Mouse (Mus musculus) liver, embryonic 13.5 days (tissue): ENCODE results near the gene Snx9. TPM values are rescaled to one million over a fixed set of nuclear protein-coding genes. Genes with fewer than 3 reads are reported as not detected.

Source experiments
- ATAC-seq: fragments of 200-750 bp; cut with Nextera tagmentation; 2 replicates; pipeline ENCODE4 v1.8.0; 2017; ENCODE audit warnings: low read depth, mild to moderate bottlenecking, moderate number of reproducible peaks, moderate library complexity
- DNase-seq: peaks from one replicate; pipeline ENCODE4 v3.0.0; 2022
- H3K27ac ChIP-seq: fragments of 300-500 bp; sonication (generic); 2 replicates; pipeline ENCODE4 v1.5.1; 2015; ENCODE audit warnings: moderate library complexity, mild to moderate bottlenecking, inconsistent platforms
- H3K27me3 ChIP-seq: fragments of 300-500 bp; sonication (generic); 2 replicates; pipeline ENCODE4 v1.6.1; 2015; ENCODE audit warnings: mild to moderate bottlenecking, inconsistent platforms
- H3K36me3 ChIP-seq: fragments of 300-500 bp; sonication (generic); 2 replicates; pipeline ENCODE4 v1.6.1; 2015; ENCODE audit warnings: mild to moderate bottlenecking, inconsistent platforms
- H3K4me1 ChIP-seq: fragments of 300-500 bp; sonication (generic); replicated peaks from 2 replicates; pipeline ENCODE4 v1.6.1; 2015; ENCODE audit warnings: inconsistent platforms
- H3K4me2 ChIP-seq: fragments of 300-500 bp; sonication (generic); 2 replicates; pipeline ENCODE4 v1.6.1; 2015; ENCODE audit warnings: inconsistent platforms, mild to moderate bottlenecking, moderate library complexity
- H3K4me3 ChIP-seq: fragments of 300-500 bp; sonication (generic); replicated peaks from 2 replicates; pipeline ENCODE4 v1.5.1; 2015; ENCODE audit warnings: mild to moderate bottlenecking, inconsistent platforms
- H3K9ac ChIP-seq: fragments of 300-500 bp; sonication (generic); 2 replicates; pipeline ENCODE4 v1.6.1; 2015; ENCODE audit warnings: mild to moderate bottlenecking, inconsistent platforms
- H3K9me3 ChIP-seq: fragments of 300-500 bp; sonication (generic); replicated peaks from 2 replicates; pipeline ENCODE4 v1.6.1; 2016; ENCODE audit warnings: inconsistent platforms
- WGBS: fragments of 180-500 bp; shearing (Covaris S2); methylation state at CpG from one replicate; pipeline ENCODE4 v1.1.7; 2015; ENCODE audit not compliant: insufficient replicate concordance; 5-methylcytosine and 5-hydroxymethylcytosine counted together
- polyA plus RNA-seq: library from polyadenylated mRNA; unstranded; fragments of >200 nt; fragmentation: Nextera tagmentation; extraction: Ambion mirVana; gene quantifications from 2 replicates; pipeline ENCODE4 v1.2.1, GENCODE M21; 2015

Gene Snx9
- 12.2 and 14.1 TPM in 2 replicates for polyA plus RNA-seq

DNA sequence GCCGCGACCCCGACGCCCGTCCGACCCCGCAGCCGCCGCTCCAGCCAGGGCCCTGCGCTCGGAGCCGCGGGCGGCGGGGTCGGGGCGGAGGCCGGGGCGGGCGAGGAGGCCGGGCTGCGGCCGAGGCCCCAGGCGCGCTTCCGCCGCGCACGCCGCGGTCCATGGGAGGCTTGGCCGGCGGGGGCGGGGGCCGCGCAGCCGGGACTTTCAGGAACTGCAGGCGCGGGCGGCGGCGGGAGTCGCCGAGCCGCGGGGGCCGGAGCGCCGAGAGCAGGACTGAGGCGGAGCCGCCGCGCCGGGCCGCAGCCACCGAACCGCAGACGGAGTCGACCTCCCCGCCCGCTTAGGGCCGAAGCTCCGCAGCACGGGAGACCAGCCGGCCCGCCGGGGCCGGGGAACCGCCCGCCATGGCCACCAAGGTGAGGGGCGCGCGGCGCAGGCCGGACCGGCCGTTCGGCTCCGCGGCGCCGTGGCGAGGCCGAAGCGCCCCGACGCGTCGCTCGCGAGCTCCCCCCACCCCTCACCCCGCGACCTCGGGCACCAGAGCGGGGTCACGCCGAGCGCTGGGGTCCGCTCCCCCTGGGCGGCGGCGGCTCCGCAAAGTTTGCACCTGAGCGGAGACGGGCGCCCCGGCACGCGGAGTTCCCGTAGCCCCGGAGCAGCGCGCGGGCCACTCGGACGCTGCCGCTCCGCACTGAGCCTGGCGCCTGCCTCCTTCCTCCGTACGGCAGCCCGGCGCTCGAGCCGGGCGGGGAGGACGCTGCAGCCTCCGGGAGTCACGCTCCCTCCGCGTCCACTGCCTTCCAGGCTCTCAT, at the start of gene Snx9:
Gene Snx9 (plus strand): TSS at position 202 of the 815 bp plus-strand sequence.
- Histone ChIP-seq H3K4me3 (peak within 1 kb of the TSS; percentile 82), H3K4me2 (peak within 1 kb of the TSS; percentile 86), H3K27me3 (no peaks in the 10 kb centered on the region), H3K9ac (peak within 1 kb of the TSS; percentile 85), H3K27ac (peak within 1 kb of the TSS; percentile 90), H3K9me3 (no peaks in the 10 kb centered on the region), H3K36me3 (no peaks in the 10 kb centered on the region), H3K4me1 (peaks cover 50% of the 10 kb centered on the region)
- peak; percentile 82 for ATAC-seq
- under 1% methylated on average over 113 of the region's 131 CpGs for WGBS
- peak; percentile 48 for DNase-seq

DNA sequence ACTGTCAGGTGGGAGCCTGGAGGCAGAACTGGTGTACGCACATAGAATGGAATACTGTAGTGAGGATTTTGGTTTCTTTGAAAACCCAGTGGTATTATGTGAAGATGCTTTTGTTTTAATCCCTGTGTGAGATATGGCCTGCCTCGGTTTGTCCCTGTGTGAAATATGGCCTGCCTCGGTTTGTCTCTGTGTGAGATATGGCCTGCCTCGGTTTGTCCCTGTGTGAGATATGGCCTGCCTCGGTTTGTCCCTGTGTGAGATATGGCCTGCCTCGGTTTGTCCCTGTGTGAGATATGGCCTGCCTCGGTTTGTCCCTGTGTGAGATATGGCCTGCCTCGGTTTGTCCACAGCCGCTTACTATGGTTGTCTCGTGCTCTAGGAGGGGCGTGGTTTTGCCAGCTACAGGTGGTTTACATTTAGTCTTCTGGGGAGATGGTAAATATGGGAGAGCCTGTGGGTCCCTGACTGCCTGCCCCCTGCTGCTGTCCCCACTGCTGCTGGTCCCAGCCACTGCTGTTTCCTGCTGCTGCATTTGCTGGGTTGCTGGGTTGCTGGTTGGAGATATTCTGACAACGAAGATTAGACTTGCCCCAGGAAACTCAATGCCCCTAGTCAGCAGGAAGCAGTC, 48.9 kb upstream of the Snx9 start:
- H3K4me3 ChIP-seq = no peak overlapping the region
- no peak overlapping the region for H3K4me2 ChIP-seq
- no peaks in the 10 kb centered on the region for H3K9me3 ChIP-seq
- no peaks in the 10 kb centered on the region for H3K36me3 ChIP-seq
- DNase-seq (no peak), ATAC-seq (no peak)
- peaks cover 47% of the 10 kb centered on the region for H3K4me1 ChIP-seq
- H3K27me3 ChIP-seq = no peaks in the 10 kb centered on the region
- no peak overlapping the region for H3K9ac ChIP-seq
- WGBS = 46% methylated on average over 12 of the region's 12 CpGs
- H3K27ac ChIP-seq = no peak overlapping the region

DNA sequence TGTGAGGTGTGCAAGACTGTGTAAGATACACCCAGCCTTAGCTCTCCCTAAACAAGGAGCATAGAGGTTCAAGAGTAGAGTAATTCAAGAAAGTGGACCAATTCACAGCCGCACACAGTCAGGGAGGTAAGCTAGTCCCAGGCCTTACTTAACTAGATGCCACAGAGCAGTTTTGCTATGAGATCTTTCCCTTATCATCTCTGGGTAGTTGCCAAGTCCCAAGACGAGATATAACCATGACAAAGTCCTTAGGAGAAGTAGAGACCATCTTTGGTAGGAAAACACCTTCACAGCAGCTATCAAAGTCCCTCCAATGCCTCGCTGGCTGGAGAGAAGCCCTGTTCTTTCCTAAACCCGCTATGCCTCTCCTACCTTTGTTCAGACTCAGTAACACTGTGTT, 47.5 kb upstream of the Snx9 start:
- Histone ChIP-seq H3K9ac (no peak overlapping the region), H3K36me3 (no peaks in the 10 kb centered on the region), H3K4me2 (no peak overlapping the region), H3K4me3 (no peak overlapping the region), H3K4me1 (peaks cover 60% of the 10 kb centered on the region), H3K27ac (peak overlapping the region; percentile 47; the same call in 1 of the 2 replicates), H3K9me3 (no peaks in the 10 kb centered on the region), H3K27me3 (no peaks in the 10 kb centered on the region)
- 52% methylated on average over 4 of the region's 4 CpGs for WGBS
- DNase-seq (no peak), ATAC-seq (no peak)

DNA sequence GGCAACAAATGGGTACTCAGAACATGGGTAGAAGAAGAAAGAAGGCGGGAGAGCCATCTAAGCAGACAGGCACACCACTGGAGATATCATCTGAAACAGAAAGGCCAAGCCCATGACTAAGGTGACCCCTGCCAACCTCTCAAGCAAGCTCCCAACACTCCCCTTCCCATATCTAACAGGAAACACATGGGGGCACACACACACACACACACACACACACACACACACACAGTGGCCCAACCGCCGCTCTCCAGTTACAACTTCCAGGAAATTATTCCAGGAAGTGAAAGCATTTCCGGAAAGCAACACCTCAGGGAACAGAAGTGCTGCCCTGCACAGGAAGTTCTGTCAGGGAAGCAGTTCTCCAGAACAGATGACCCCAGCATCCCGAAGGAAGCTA, 46.9 kb upstream of the Snx9 start:
- Histone ChIP-seq H3K4me3 (no peak overlapping the region), H3K36me3 (no peaks in the 10 kb centered on the region), H3K27me3 (no peaks in the 10 kb centered on the region), H3K4me2 (no peak overlapping the region), H3K4me1 (peaks cover 66% of the 10 kb centered on the region), H3K9ac (no peak overlapping the region), H3K9me3 (no peaks in the 10 kb centered on the region), H3K27ac (peak overlapping the region; percentile 47; the same call in 1 of the 2 replicates)
- ATAC-seq = no peak
- no peak for DNase-seq
- 22% methylated on average over 5 of the region's 5 CpGs for whole genome bisulfite sequencing

DNA sequence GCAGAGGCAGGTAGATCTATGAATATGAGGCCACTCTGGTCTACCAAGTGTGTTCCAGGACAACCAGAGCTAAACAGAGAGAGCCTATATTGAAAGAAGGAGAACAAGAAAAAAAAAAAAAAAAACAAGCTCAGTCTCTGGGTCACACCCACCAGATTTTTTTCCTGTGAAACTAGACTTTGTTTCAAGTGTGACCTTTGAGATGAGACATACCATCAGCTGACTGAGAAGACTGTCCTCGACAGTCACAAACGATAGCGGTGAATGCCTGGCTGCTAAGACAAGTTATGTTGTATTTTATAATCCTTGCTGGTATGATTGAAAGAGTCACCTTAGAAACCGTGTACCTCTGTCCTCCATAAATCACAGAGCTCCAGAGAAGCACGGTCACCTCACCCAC, 45.8 kb upstream of the Snx9 start:
- Histone ChIP-seq H3K27ac (no peak overlapping the region), H3K4me3 (no peak overlapping the region), H3K36me3 (no peaks in the 10 kb centered on the region), H3K4me1 (peaks cover 74% of the 10 kb centered on the region), H3K27me3 (no peaks in the 10 kb centered on the region), H3K9ac (no peak overlapping the region), H3K4me2 (no peak overlapping the region), H3K9me3 (no peaks in the 10 kb centered on the region)
- 64% methylated on average over 5 of the region's 5 CpGs for WGBS
- no peak for ATAC-seq
- DNase-seq = no peak

DNA sequence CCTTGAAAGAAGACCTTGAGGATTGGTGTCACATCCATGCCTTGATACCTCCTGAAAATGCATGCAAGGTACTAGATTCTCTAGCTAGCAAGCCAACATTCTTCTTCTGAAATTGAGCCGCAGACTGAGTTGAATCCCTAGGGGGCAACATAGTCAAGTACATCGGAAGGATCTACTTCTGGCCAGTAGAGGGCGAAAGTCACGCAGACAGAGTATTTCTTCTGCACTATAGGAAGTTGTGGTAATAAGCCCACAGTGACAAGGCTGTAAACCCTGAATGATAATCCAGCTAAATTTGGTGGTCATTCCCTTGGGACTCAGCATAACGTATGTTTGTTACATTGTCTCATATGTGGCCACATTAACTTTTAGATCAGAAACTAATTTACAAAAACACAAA, 45.3 kb upstream of the Snx9 start:
- Histone ChIP-seq H3K4me2 (no peak overlapping the region), H3K27me3 (no peaks in the 10 kb centered on the region), H3K9me3 (no peaks in the 10 kb centered on the region), H3K27ac (no peak overlapping the region), H3K36me3 (no peaks in the 10 kb centered on the region), H3K9ac (no peak overlapping the region), H3K4me3 (no peak overlapping the region), H3K4me1 (peaks cover 80% of the 10 kb centered on the region)
- DNase-seq (peak; percentile 59), ATAC-seq (no peak)
- 1% methylated on average over 5 of the region's 5 CpGs for WGBS

DNA sequence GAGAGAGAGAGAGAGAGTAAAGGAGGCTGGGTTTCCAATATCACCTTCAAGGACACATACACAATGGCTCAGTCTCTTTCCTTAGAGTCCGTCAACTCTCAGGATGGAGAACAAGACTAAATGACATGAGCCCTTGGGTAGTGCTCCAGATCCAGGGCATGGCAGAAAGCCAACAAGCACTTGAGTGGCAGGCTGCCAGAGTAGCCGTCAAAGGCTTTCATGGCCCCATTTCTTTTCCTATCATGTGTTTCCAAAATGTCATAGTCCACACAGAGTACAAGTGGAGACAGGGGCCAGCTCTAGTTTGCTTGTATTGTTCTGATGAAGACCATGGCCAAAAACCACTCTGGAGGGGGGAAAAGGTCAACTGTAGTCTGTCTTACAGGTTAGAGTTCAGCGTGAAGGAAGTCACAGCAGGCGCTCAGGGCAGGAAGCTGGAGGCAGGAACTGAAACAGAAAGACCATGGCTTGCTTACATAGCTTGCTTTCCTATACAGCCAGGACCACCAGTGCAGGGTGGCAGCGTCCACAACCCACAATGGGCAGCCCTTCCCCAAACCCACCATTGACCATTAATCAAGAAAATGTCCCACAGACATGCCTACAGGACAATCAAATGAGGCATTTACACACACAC, 43.9 kb upstream of the Snx9 start:
- Histone ChIP-seq H3K9ac (no peak overlapping the region), H3K4me3 (no peak overlapping the region), H3K4me1 (peaks cover 86% of the 10 kb centered on the region), H3K9me3 (no peaks in the 10 kb centered on the region), H3K4me2 (no peak overlapping the region), H3K36me3 (no peaks in the 10 kb centered on the region), H3K27me3 (no peaks in the 10 kb centered on the region), H3K27ac (peak overlapping the region; percentile 65; the same call in 1 of the 2 replicates)
- ATAC-seq = no peak
- 67% methylated on average over 5 of the region's 5 CpGs for WGBS
- DNase-seq = no peak

DNA sequence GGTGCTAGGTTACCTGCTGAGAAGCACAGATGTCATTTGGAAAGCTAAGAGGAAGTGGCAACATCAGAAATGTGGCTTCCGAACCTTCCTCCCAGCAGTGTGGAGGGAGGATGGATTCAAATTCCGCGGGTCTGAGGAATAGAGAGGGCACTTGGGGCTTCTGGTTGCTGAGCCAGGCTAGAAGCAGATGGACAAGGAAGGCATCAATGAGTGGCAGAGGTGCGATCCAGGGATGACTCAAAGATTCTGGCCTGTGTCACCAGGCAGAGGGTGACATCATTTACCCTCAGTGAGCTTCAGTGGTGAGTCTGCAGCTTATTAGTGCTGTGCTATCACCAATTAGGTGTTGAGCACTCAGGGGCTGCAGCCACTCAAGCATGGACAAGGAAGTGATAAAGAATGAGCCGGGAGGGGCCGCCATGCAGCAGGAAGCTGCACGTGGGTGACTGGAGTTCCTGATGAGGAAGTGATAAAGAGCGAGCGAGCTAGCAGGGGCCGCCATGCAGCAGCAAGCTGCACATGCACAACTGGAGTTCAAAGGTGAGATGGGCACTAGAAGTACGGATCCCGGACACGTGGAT, 42.8 kb upstream of the Snx9 start:
- Histone ChIP-seq H3K27ac (peak overlapping the region; percentile 65), H3K4me2 (peak overlapping the region; percentile 58)
- ATAC-seq = peak; percentile 90

DNA sequence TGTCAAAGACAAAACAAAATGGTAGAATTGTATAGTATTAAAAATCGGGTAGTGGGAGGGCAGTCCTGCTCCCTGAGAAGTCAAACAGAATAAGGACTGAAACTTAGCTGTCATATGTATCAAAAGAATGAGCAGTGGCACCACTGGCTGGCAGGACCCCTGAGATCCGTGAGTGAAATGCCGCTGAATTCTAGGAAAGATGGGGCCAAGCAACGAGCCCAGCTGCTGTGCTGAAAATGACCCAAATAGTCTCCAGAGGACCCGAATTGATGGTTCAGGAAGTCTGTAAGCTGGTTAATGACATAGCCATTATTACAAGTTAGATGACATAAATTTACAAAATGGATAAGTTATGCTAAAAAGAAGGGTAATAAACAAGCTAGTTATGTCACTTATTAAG, 42.2 kb upstream of the Snx9 start:
- no peak for ATAC-seq
- Histone ChIP-seq H3K9me3 (no peaks in the 10 kb centered on the region), H3K36me3 (no peaks in the 10 kb centered on the region), H3K9ac (peak overlapping the region; percentile 48), H3K4me2 (peak overlapping the region; percentile 58), H3K4me1 (peaks cover 77% of the 10 kb centered on the region), H3K27ac (peak overlapping the region; percentile 65), H3K27me3 (no peaks in the 10 kb centered on the region), H3K4me3 (peak overlapping the region; percentile 38)
- DNase-seq = no peak
- 43% methylated on average over 5 of the region's 5 CpGs for WGBS

More for the DNA sequence above, 42.8 kb upstream of the Snx9 start:
- no peaks in the 10 kb centered on the region for H3K36me3 ChIP-seq
- H3K4me3 ChIP-seq = peak overlapping the region; percentile 38
- no peaks in the 10 kb centered on the region for H3K27me3 ChIP-seq
- peak; percentile 74 for DNase-seq
- 12% methylated on average over 13 of the region's 13 CpGs for WGBS
- peaks cover 83% of the 10 kb centered on the region for H3K4me1 ChIP-seq
- H3K9me3 ChIP-seq = no peaks in the 10 kb centered on the region
- H3K9ac ChIP-seq = peak overlapping the region; percentile 48

DNA sequence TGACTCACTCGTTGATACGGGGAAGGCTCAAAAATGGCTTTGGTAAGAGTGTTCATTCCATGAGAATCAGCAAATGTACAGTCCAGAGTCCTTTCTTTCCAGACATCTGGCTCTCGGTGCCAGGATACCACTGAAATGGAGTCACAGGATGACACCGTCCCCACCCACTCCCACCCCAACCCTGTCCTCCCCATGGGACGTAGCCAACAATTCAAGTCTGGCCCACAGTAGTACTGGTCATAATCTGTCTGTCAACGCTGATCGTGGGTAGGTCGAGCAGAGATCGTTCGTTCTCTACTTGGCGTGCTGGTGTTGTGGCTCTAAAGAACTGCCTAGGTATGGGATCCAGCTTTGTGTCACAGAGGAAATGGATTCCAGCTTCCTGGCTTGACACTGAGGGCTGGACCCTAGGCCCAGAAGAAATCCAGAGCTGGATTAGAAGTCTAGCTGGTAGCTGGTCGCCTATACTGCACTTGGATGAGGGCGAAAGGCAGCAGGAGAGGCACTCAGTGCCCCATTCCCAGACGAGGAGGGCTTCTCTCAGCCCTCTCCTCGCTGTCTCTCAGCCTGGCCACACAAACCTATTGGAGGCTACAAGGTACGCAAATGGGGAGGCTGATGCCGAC, 41.6 kb upstream of the Snx9 start:
- Histone ChIP-seq H3K4me2 (peak overlapping the region; percentile 58), H3K27me3 (no peaks in the 10 kb centered on the region), H3K9ac (peak overlapping the region; percentile 48; the same call in 1 of the 2 replicates), H3K4me1 (peaks cover 71% of the 10 kb centered on the region), H3K36me3 (no peaks in the 10 kb centered on the region), H3K9me3 (no peaks in the 10 kb centered on the region), H3K27ac (no peak overlapping the region), H3K4me3 (peak overlapping the region; percentile 38; the same call in 1 of the 2 replicates)
- WGBS = 66% methylated on average over 17 of the region's 17 CpGs
- no peak for ATAC-seq
- DNase-seq = no peak

DNA sequence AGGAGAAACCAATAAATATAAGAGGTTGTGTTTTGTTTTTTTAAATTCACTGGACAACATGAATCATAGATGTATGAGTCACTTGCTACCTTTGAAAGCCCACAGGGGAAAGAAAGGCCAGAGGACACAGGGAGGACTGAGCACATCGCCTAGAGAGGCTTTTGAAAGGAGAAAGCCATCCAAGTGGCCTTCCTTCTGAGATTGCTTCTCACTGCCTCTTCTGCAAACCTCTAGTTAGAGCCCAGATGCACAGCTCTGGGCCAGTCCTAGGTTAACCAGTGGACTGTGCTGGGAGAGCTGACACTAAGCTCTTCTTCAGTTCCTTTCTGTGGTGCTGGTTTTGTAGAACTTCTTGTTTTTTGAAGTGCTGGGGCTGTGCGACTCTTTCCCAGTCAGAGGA, 40.9 kb upstream of the Snx9 start:
- Histone ChIP-seq H3K4me2 (peak overlapping the region; percentile 23), H3K36me3 (no peaks in the 10 kb centered on the region), H3K4me1 (peaks cover 69% of the 10 kb centered on the region)

More for the DNA sequence above, 40.9 kb upstream of the Snx9 start:
- peak overlapping the region; percentile 37; the same call in 1 of the 2 replicates for H3K9ac ChIP-seq
- ATAC-seq = no peak
- 51% methylated on average over 2 of the region's 2 CpGs for WGBS
- no peaks in the 10 kb centered on the region for H3K27me3 ChIP-seq
- H3K4me3 ChIP-seq = no peak overlapping the region
- no peak overlapping the region for H3K27ac ChIP-seq
- no peak for DNase-seq
- no peaks in the 10 kb centered on the region for H3K9me3 ChIP-seq
